Mouse (Mus musculus): ENCODE data around the gene Snx30. TPM values are rescaled to one million over a fixed set of nuclear protein-coding genes. Genes with fewer than 3 reads are reported as not detected.
A peak's percentile ranks its signal among the peaks of the same experiment; 100 is the strongest.

The Snx30 gene
- total and polyA plus RNA-seq, 2 experiments: 1.6 to 4.1 TPM

GRCm38 (mm10) chr4:59853155-59853554 is 47.5 kb downstream of the Snx30 start:
- DNase-seq (ENCODE audit: extremely low read depth, low read depth, low spot score): no peak
- 75% methylated on average over 7 of the region's 7 CpGs for WGBS
- TF ChIP-seq POLR2A (IDR thresholded peaks at IDR 0.05; ENCODE audit: extremely low read depth, insufficient read depth, low read length) (no peak), CTCF (IDR thresholded peaks at IDR 0.05; ENCODE audit: low read depth, low read length) (no peak)

GRCm38 (mm10) chr4:59859693-59860425 is 54.2 kb downstream of the Snx30 start:
- Histone ChIP-seq H3K27me3 (ENCODE audit: control insufficient read depth, insufficient read depth, low read length) (no peaks in the 10 kb centered on the region), H3K36me3 (ENCODE audit: control insufficient read depth, insufficient read depth, low read length) (peaks cover 2% of the 10 kb centered on the region; the same call in 1 of the 2 replicates), H3K79me2 (ENCODE audit: control insufficient read depth, insufficient read depth, low read length) (no peaks in the 10 kb centered on the region), H3K4me3 (ENCODE audit: insufficient read depth, low read depth, low read length) (no peak overlapping the region), H3K27ac (replicated peaks; ENCODE audit: insufficient read depth, low read depth, low read length) (no peak overlapping the region), H3K9ac (ENCODE audit: low read depth, low read length) (no peak overlapping the region), H3K4me1 (ENCODE audit: control insufficient read depth, insufficient read depth, low read length) (no peaks in the 10 kb centered on the region)
- DNase-seq (ENCODE audit: extremely low read depth, low read depth, low spot score): no peak
- TF ChIP-seq POLR2A (IDR thresholded peaks at IDR 0.05; ENCODE audit: extremely low read depth, insufficient read depth, low read length): no peak
- no peak for TF ChIP-seq CTCF (IDR thresholded peaks at IDR 0.05; ENCODE audit: low read depth, low read length)
- 83% methylated on average over 16 of the region's 16 CpGs for WGBS

More at GRCm38 (mm10) chr4:59853155-59853554, 47.5 kb downstream of the Snx30 start:
- H3K4me1 ChIP-seq (ENCODE audit: control insufficient read depth, insufficient read depth, low read length): no peaks in the 10 kb centered on the region
- H3K9ac ChIP-seq (ENCODE audit: low read depth, low read length): no peak overlapping the region
- H3K36me3 ChIP-seq (ENCODE audit: control insufficient read depth, insufficient read depth, low read length): no peaks in the 10 kb centered on the region
- no peak overlapping the region for H3K27ac ChIP-seq (replicated peaks; ENCODE audit: insufficient read depth, low read depth, low read length)
- no peak overlapping the region for H3K4me3 ChIP-seq (ENCODE audit: insufficient read depth, low read depth, low read length)
- no peaks in the 10 kb centered on the region for H3K27me3 ChIP-seq (ENCODE audit: control insufficient read depth, insufficient read depth, low read length)
- H3K79me2 ChIP-seq (ENCODE audit: control insufficient read depth, insufficient read depth, low read length): peaks cover 12% of the 10 kb centered on the region

- H3K9ac ChIP-seq (ENCODE audit: low read depth, low read length): no peak overlapping the region
- no peak overlapping the region for H3K4me3 ChIP-seq (ENCODE audit: insufficient read depth, low read depth, low read length)
- no peak for DNase-seq (ENCODE audit: extremely low read depth, low read depth, low spot score)
- H3K79me2 ChIP-seq (ENCODE audit: control insufficient read depth, insufficient read depth, low read length): no peaks in the 10 kb centered on the region
- 93% methylated on average over 2 of the region's 2 CpGs for WGBS
- TF ChIP-seq CTCF (IDR thresholded peaks at IDR 0.05; ENCODE audit: low read depth, low read length) (no peak), POLR2A (IDR thresholded peaks at IDR 0.05; ENCODE audit: extremely low read depth, insufficient read depth, low read length) (no peak)
- peaks cover 2% of the 10 kb centered on the region; the same call in 1 of the 2 replicates for H3K36me3 ChIP-seq (ENCODE audit: control insufficient read depth, insufficient read depth, low read length)
- no peak overlapping the region for H3K27ac ChIP-seq (replicated peaks; ENCODE audit: insufficient read depth, low read depth, low read length)
- no peaks in the 10 kb centered on the region for H3K4me1 ChIP-seq (ENCODE audit: control insufficient read depth, insufficient read depth, low read length)
- no peaks in the 10 kb centered on the region for H3K27me3 ChIP-seq (ENCODE audit: control insufficient read depth, insufficient read depth, low read length)
Observed at GRCm38 (mm10) chr4:59860431-59860830, 54.8 kb downstream of the Snx30 start.

DNA sequence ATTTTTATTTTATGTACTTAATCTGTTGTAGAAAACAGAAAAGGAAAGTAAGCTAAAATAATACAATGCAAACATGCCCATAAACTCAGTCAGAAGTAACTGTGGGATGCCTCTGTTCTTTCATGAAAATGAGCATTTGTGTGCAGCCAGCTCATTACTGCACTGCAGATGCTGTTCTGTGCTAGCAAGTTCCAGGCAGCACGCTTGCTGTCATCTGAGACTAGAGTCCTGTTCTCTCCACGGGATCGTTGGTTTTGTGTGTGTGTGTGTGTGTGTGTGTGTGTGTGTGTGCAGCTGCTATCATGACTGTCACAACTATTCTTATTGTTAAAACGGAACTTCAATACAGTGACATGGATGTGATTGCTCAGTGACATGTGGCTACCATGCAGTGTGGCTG is 56.2 kb downstream of the Snx30 start:
- TF ChIP-seq CTCF (IDR thresholded peaks at IDR 0.05; ENCODE audit: low read depth, low read length): no peak
- no peak for TF ChIP-seq POLR2A (IDR thresholded peaks at IDR 0.05; ENCODE audit: extremely low read depth, insufficient read depth, low read length)
- Histone ChIP-seq H3K36me3 (ENCODE audit: control insufficient read depth, insufficient read depth, low read length) (peaks cover 2% of the 10 kb centered on the region; the same call in 1 of the 2 replicates), H3K4me1 (ENCODE audit: control insufficient read depth, insufficient read depth, low read length) (no peaks in the 10 kb centered on the region), H3K79me2 (ENCODE audit: control insufficient read depth, insufficient read depth, low read length) (no peaks in the 10 kb centered on the region), H3K27me3 (ENCODE audit: control insufficient read depth, insufficient read depth, low read length) (no peaks in the 10 kb centered on the region), H3K27ac (replicated peaks; ENCODE audit: insufficient read depth, low read depth, low read length) (no peak overlapping the region), H3K4me3 (ENCODE audit: insufficient read depth, low read depth, low read length) (no peak overlapping the region), H3K9ac (ENCODE audit: low read depth, low read length) (no peak overlapping the region)
- DNase-seq (ENCODE audit: extremely low read depth, low read depth, low spot score): no peak
- WGBS: 71% methylated on average over 4 of the region's 4 CpGs

DNA sequence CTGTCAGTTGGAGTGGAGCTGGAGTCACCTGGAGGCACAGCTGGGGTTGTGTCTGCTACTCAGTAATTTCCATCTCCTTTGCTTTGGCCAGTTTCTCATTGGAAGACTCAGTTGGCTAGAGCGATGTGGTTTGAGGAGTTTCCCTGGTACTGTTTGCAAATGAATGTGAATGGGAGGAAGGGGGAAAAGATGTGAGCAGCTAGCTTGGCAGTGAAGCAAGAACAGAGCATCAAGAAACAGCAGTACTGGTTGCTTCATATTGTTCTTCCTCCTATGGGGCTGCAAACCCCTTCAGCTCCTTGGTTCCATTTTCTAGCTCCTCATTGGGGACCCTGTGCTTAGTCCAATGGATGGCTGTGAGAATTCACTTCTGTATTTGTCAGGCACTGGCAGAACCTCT is 56.7 kb downstream of the Snx30 start:
- WGBS: 92% methylated on average over 1 of the region's 1 CpGs
- H3K36me3 ChIP-seq (ENCODE audit: control insufficient read depth, insufficient read depth, low read length): peaks cover 2% of the 10 kb centered on the region; the same call in 1 of the 2 replicates

GRCm38 (mm10) chr4:59863869-59864268 is 58.2 kb downstream of the Snx30 start:
- peak; percentile 52 for DNase-seq (ENCODE audit: extremely low read depth, low read depth, low spot score)
- no peaks in the 10 kb centered on the region for H3K4me1 ChIP-seq (ENCODE audit: control insufficient read depth, insufficient read depth, low read length)
- H3K79me2 ChIP-seq (ENCODE audit: control insufficient read depth, insufficient read depth, low read length): no peaks in the 10 kb centered on the region
- H3K27me3 ChIP-seq (ENCODE audit: control insufficient read depth, insufficient read depth, low read length): no peaks in the 10 kb centered on the region
- TF ChIP-seq POLR2A (IDR thresholded peaks at IDR 0.05; ENCODE audit: extremely low read depth, insufficient read depth, low read length): no peak
- TF ChIP-seq CTCF (IDR thresholded peaks at IDR 0.05; ENCODE audit: low read depth, low read length): no peak
- 76% methylated on average over 6 of the region's 6 CpGs for WGBS
- no peak overlapping the region for H3K9ac ChIP-seq (ENCODE audit: low read depth, low read length)
- H3K36me3 ChIP-seq (ENCODE audit: control insufficient read depth, insufficient read depth, low read length): peaks cover 2% of the 10 kb centered on the region; the same call in 1 of the 2 replicates
- peak overlapping the region; percentile 42 for H3K27ac ChIP-seq (replicated peaks; ENCODE audit: insufficient read depth, low read depth, low read length)
- no peak overlapping the region for H3K4me3 ChIP-seq (ENCODE audit: insufficient read depth, low read depth, low read length)

More for the DNA sequence above, 56.7 kb downstream of the Snx30 start:
- Histone ChIP-seq H3K79me2 (ENCODE audit: control insufficient read depth, insufficient read depth, low read length) (no peaks in the 10 kb centered on the region), H3K4me1 (ENCODE audit: control insufficient read depth, insufficient read depth, low read length) (no peaks in the 10 kb centered on the region), H3K9ac (ENCODE audit: low read depth, low read length) (no peak overlapping the region), H3K4me3 (ENCODE audit: insufficient read depth, low read depth, low read length) (no peak overlapping the region), H3K27ac (replicated peaks; ENCODE audit: insufficient read depth, low read depth, low read length) (no peak overlapping the region), H3K27me3 (ENCODE audit: control insufficient read depth, insufficient read depth, low read length) (no peaks in the 10 kb centered on the region)
- no peak for DNase-seq (ENCODE audit: extremely low read depth, low read depth, low spot score)
- TF ChIP-seq POLR2A (IDR thresholded peaks at IDR 0.05; ENCODE audit: extremely low read depth, insufficient read depth, low read length) (no peak), CTCF (IDR thresholded peaks at IDR 0.05; ENCODE audit: low read depth, low read length) (no peak)

All from liver, adult 2 months (tissue).